Mouse (Mus musculus): Measurements from ENCODE around the gene Zfp791. TPM values are rescaled to one million over a fixed set of nuclear protein-coding genes. Genes with fewer than 3 reads are reported as not detected.
"Not testable (repeated sequence)": the region's sequence is repeated elsewhere in the genome, so short reads cannot be mapped to it uniquely, and the experiment has no call there.

Zfp791 gene
- total and polyA plus RNA-seq, 2 experiments = 0.38 to 2.8 TPM

DNA sequence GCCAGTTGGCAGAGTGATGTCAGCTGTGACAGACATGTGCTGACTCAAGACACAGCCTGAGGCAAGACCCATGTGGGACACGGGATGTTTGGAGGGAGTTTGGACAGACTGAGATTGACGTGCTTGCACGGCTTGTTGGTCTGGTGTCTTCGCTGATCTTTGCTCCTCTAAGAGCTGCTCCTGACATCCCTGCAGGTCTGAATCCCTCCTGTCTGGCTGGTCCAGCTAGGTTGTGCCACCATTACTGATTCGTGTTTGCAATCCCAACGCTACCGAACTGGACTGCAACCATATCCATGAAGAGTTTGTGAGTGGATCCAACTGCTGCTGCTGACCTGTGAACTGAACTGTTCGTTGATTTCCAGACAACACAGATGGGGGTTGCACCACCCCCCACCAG is 796 bp upstream of the Zfp791 start:
- no peak for TF ChIP-seq POLR2A (IDR thresholded peaks at IDR 0.05; ENCODE audit: extremely low read depth, insufficient read depth, low read length)
- TF ChIP-seq CTCF (IDR thresholded peaks at IDR 0.05; ENCODE audit: low read depth, low read length) = no peak
- H3K4me3 ChIP-seq (ENCODE audit: insufficient read depth, low read depth, low read length) = no peak overlapping the region
- H3K27ac ChIP-seq (replicated peaks; ENCODE audit: insufficient read depth, low read depth, low read length) = no peak overlapping the region
- H3K27me3 ChIP-seq (ENCODE audit: control insufficient read depth, insufficient read depth, low read length) = no peaks in the 10 kb centered on the region
- H3K9ac ChIP-seq (ENCODE audit: low read depth, low read length) = no peak overlapping the region
- H3K79me2 ChIP-seq (ENCODE audit: control insufficient read depth, insufficient read depth, low read length) = no peaks in the 10 kb centered on the region
- 97% methylated on average over 8 of the region's 8 CpGs for WGBS
- no peak for DNase-seq (ENCODE audit: extremely low read depth, low read depth, low spot score)
- H3K36me3 ChIP-seq (ENCODE audit: control insufficient read depth, insufficient read depth, low read length) = no peaks in the 10 kb centered on the region
- no peaks in the 10 kb centered on the region for H3K4me1 ChIP-seq (ENCODE audit: control insufficient read depth, insufficient read depth, low read length)

GRCm38 (mm10) chr8:85120251-85120650 is 2.6 kb downstream of the Zfp791 start:
- WGBS = 86% methylated on average over 5 of the region's 5 CpGs
- not testable (repeated sequence) for H3K9ac ChIP-seq (ENCODE audit: low read depth, low read length); H3K36me3 ChIP-seq (ENCODE audit: control insufficient read depth, insufficient read depth, low read length); H3K27me3 ChIP-seq (ENCODE audit: control insufficient read depth, insufficient read depth, low read length); H3K79me2 ChIP-seq (ENCODE audit: control insufficient read depth, insufficient read depth, low read length); H3K4me3 ChIP-seq (ENCODE audit: insufficient read depth, low read depth, low read length); DNase-seq (ENCODE audit: extremely low read depth, low read depth, low spot score); H3K4me1 ChIP-seq (ENCODE audit: control insufficient read depth, insufficient read depth, low read length); H3K27ac ChIP-seq (replicated peaks; ENCODE audit: insufficient read depth, low read depth, low read length)

GRCm38 (mm10) chr8:85119052-85119981 is 3.6 kb downstream of the Zfp791 start:
- peak; percentile 85 for DNase-seq (ENCODE audit: extremely low read depth, low read depth, low spot score)
- Histone ChIP-seq H3K4me3 (ENCODE audit: insufficient read depth, low read depth, low read length) (peak overlapping the region; percentile 92), H3K27ac (replicated peaks; ENCODE audit: insufficient read depth, low read depth, low read length) (peak overlapping the region; percentile 47; the same call in 1 of the 2 replicates), H3K4me1 (ENCODE audit: control insufficient read depth, insufficient read depth, low read length) (no peaks in the 10 kb centered on the region; the same call in none of the 2 replicates), H3K36me3 (ENCODE audit: control insufficient read depth, insufficient read depth, low read length) (no peaks in the 10 kb centered on the region), H3K9ac (ENCODE audit: low read depth, low read length) (peak overlapping the region; percentile 87), H3K27me3 (ENCODE audit: control insufficient read depth, insufficient read depth, low read length) (no peaks in the 10 kb centered on the region), H3K79me2 (ENCODE audit: control insufficient read depth, insufficient read depth, low read length) (peaks cover 3% of the 10 kb centered on the region; the same call in 1 of the 2 replicates)
- TF ChIP-seq CTCF (IDR thresholded peaks at IDR 0.05; ENCODE audit: low read depth, low read length) (no peak), POLR2A (IDR thresholded peaks at IDR 0.05; ENCODE audit: extremely low read depth, insufficient read depth, low read length) (peak; percentile 51; the same call in 1 of the 2 replicates)
- 5% methylated on average over 37 of the region's 37 CpGs for WGBS

DNA sequence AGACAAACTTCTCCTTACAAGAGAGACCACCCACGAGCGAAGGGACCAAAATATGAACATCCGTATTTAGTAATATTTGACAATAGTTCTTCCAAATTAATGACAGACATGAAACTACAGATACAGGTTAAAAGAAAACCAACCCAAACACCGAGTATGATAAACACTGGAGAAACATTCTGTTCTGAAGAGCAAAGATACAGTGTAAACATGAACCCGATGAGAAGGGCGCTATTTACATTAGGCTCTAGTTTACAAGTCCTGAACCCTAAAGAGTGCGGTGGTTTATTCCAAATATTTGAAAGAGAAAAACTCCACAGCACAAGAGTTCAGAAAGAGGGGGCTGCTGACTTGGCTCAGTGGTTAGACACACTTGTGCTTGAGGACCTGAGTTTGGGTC is 5.9 kb downstream of the Zfp791 start:
- WGBS = 30% methylated on average over 7 of the region's 7 CpGs
- no peak overlapping the region for H3K4me3 ChIP-seq (ENCODE audit: insufficient read depth, low read depth, low read length)
- no peak overlapping the region for H3K27ac ChIP-seq (replicated peaks; ENCODE audit: insufficient read depth, low read depth, low read length)
- peak; percentile 9 for DNase-seq (ENCODE audit: extremely low read depth, low read depth, low spot score)
- H3K79me2 ChIP-seq (ENCODE audit: control insufficient read depth, insufficient read depth, low read length) = peaks cover 3% of the 10 kb centered on the region; the same call in 1 of the 2 replicates
- no peaks in the 10 kb centered on the region for H3K27me3 ChIP-seq (ENCODE audit: control insufficient read depth, insufficient read depth, low read length)
- peaks cover 8% of the 10 kb centered on the region for H3K36me3 ChIP-seq (ENCODE audit: control insufficient read depth, insufficient read depth, low read length)
- no peak for TF ChIP-seq POLR2A (IDR thresholded peaks at IDR 0.05; ENCODE audit: extremely low read depth, insufficient read depth, low read length)
- TF ChIP-seq CTCF (IDR thresholded peaks at IDR 0.05; ENCODE audit: low read depth, low read length) = no peak
- H3K9ac ChIP-seq (ENCODE audit: low read depth, low read length) = no peak overlapping the region
- H3K4me1 ChIP-seq (ENCODE audit: control insufficient read depth, insufficient read depth, low read length) = no peaks in the 10 kb centered on the region; the same call in none of the 2 replicates

DNA sequence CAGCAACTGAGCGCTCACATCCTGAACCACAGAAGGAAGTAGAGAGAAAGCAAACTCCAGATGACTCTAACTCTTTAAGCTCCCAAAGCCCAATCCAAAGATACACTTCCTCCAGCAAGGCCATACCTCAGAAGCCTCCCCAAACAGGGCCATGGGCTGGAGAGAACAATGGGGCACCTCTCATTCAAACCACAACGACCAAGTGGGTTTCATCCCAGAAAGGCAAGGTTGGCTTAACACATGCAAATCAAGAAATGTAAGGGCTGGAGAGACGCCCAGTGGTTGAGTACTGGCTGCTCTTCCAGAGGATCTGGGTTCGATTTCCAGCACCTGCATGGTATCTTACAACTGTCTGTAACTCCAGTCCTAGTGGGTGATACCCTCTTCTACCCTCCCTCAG is 7.4 kb downstream of the Zfp791 start:
- WGBS = 90% methylated on average over 4 of the region's 4 CpGs
- no peak for TF ChIP-seq POLR2A (IDR thresholded peaks at IDR 0.05; ENCODE audit: extremely low read depth, insufficient read depth, low read length)
- no peak for TF ChIP-seq CTCF (IDR thresholded peaks at IDR 0.05; ENCODE audit: low read depth, low read length)

GRCm38 (mm10) chr8:85113241-85113640 is 9.7 kb downstream of the Zfp791 start:
- Histone ChIP-seq H3K36me3 (ENCODE audit: control insufficient read depth, insufficient read depth, low read length) (peaks cover 32% of the 10 kb centered on the region), H3K27me3 (ENCODE audit: control insufficient read depth, insufficient read depth, low read length) (no peaks in the 10 kb centered on the region), H3K79me2 (ENCODE audit: control insufficient read depth, insufficient read depth, low read length) (peaks cover 2% of the 10 kb centered on the region; the same call in 1 of the 2 replicates), H3K9ac (ENCODE audit: low read depth, low read length) (no peak overlapping the region), H3K4me3 (ENCODE audit: insufficient read depth, low read depth, low read length) (no peak overlapping the region), H3K4me1 (ENCODE audit: control insufficient read depth, insufficient read depth, low read length) (no peaks in the 10 kb centered on the region; the same call in none of the 2 replicates), H3K27ac (replicated peaks; ENCODE audit: insufficient read depth, low read depth, low read length) (no peak overlapping the region)
- no peak for DNase-seq (ENCODE audit: extremely low read depth, low read depth, low spot score)
- TF ChIP-seq CTCF (IDR thresholded peaks at IDR 0.05; ENCODE audit: low read depth, low read length) = no peak
- TF ChIP-seq POLR2A (IDR thresholded peaks at IDR 0.05; ENCODE audit: extremely low read depth, insufficient read depth, low read length) = no peak
- 98% methylated on average over 10 of the region's 10 CpGs for WGBS

More for the DNA sequence above, 7.4 kb downstream of the Zfp791 start:
- Histone ChIP-seq H3K36me3 (ENCODE audit: control insufficient read depth, insufficient read depth, low read length) (peaks cover 20% of the 10 kb centered on the region), H3K79me2 (ENCODE audit: control insufficient read depth, insufficient read depth, low read length) (peaks cover 3% of the 10 kb centered on the region; the same call in 1 of the 2 replicates), H3K9ac (ENCODE audit: low read depth, low read length) (no peak overlapping the region), H3K27me3 (ENCODE audit: control insufficient read depth, insufficient read depth, low read length) (no peaks in the 10 kb centered on the region), H3K4me3 (ENCODE audit: insufficient read depth, low read depth, low read length) (no peak overlapping the region), H3K27ac (replicated peaks; ENCODE audit: insufficient read depth, low read depth, low read length) (no peak overlapping the region), H3K4me1 (ENCODE audit: control insufficient read depth, insufficient read depth, low read length) (no peaks in the 10 kb centered on the region; the same call in none of the 2 replicates)
- no peak for DNase-seq (ENCODE audit: extremely low read depth, low read depth, low spot score)

Measured in liver, adult 2 months (tissue).